Mouse (Mus musculus): ENCODE results near the gene Ppp1ca.

Gene Ppp1ca

GRCm38 (mm10) chr19:4232186-4232572 is 40.3 kb downstream of the Ppp1ca start:
- Histone ChIP-seq H3K4me1 (replicated peaks; ENCODE audit: low read depth, low read length) (peaks cover 57% of the 10 kb centered on the region), H3K36me3 (ENCODE audit: insufficient read depth, low read length) (no peaks in the 10 kb centered on the region), H3K4me3 (replicated peaks; ENCODE audit: low read length) (peak overlapping the region; percentile 80), H3K9me3 (ENCODE audit: low read length) (no peaks in the 10 kb centered on the region), H3K27me3 (ENCODE audit: insufficient read depth, low read length) (0 out of 2 replicates have a peak, but pooled peaks cover 10% of the 10 kb centered on the region)
- TF ChIP-seq CTCF (conservative IDR thresholded peaks at IDR 0.05; ENCODE audit: low read length) (no peak), NANOG (IDR thresholded peaks at IDR 0.05; ENCODE audit: borderline replicate concordance, low read length) (no peak), POU5F1 (IDR thresholded peaks at IDR 0.05; ENCODE audit: borderline replicate concordance, low read length) (no peak)

GRCm38 (mm10) chr19:4232651-4233050 is 40.8 kb downstream of the Ppp1ca start:
- H3K9me3 ChIP-seq (ENCODE audit: low read length): no peaks in the 10 kb centered on the region
- H3K36me3 ChIP-seq (ENCODE audit: insufficient read depth, low read length): no peaks in the 10 kb centered on the region
- peak overlapping the region; percentile 80; the same call in 1 of the 2 replicates for H3K4me3 ChIP-seq (replicated peaks; ENCODE audit: low read length)
- no peak for TF ChIP-seq CTCF (conservative IDR thresholded peaks at IDR 0.05; ENCODE audit: low read length)
- no peak for TF ChIP-seq NANOG (IDR thresholded peaks at IDR 0.05; ENCODE audit: borderline replicate concordance, low read length)
- TF ChIP-seq POU5F1 (IDR thresholded peaks at IDR 0.05; ENCODE audit: borderline replicate concordance, low read length): no peak
- 0 out of 2 replicates have a peak, but pooled peaks cover 10% of the 10 kb centered on the region for H3K27me3 ChIP-seq (ENCODE audit: insufficient read depth, low read length)
- H3K4me1 ChIP-seq (replicated peaks; ENCODE audit: low read depth, low read length): peaks cover 53% of the 10 kb centered on the region

- TF ChIP-seq CTCF (conservative IDR thresholded peaks at IDR 0.05; ENCODE audit: low read length) (no peak), POU5F1 (IDR thresholded peaks at IDR 0.05; ENCODE audit: borderline replicate concordance, low read length) (no peak), NANOG (IDR thresholded peaks at IDR 0.05; ENCODE audit: borderline replicate concordance, low read length) (no peak)
- H3K27me3 ChIP-seq (ENCODE audit: insufficient read depth, low read length): peaks cover 5% of the 10 kb centered on the region; the same call in 1 of the 2 replicates
- H3K9me3 ChIP-seq (ENCODE audit: low read length): no peaks in the 10 kb centered on the region
- H3K36me3 ChIP-seq (ENCODE audit: insufficient read depth, low read length): no peaks in the 10 kb centered on the region
- H3K4me3 ChIP-seq (replicated peaks; ENCODE audit: low read length): no peak overlapping the region
- peaks cover 34% of the 10 kb centered on the region for H3K4me1 ChIP-seq (replicated peaks; ENCODE audit: low read depth, low read length)
Observed at GRCm38 (mm10) chr19:4234548-4234947, 42.7 kb downstream of the Ppp1ca start.

- Histone ChIP-seq H3K36me3 (ENCODE audit: insufficient read depth, low read length) (no peaks in the 10 kb centered on the region), H3K4me3 (replicated peaks; ENCODE audit: low read length) (no peak overlapping the region), H3K4me1 (replicated peaks; ENCODE audit: low read depth, low read length) (peaks cover 7% of the 10 kb centered on the region; the same call in 1 of the 2 replicates), H3K27me3 (ENCODE audit: insufficient read depth, low read length) (peaks cover 2% of the 10 kb centered on the region; the same call in 1 of the 2 replicates), H3K9me3 (ENCODE audit: low read length) (no peaks in the 10 kb centered on the region)
- TF ChIP-seq POU5F1 (IDR thresholded peaks at IDR 0.05; ENCODE audit: borderline replicate concordance, low read length): no peak
- TF ChIP-seq CTCF (conservative IDR thresholded peaks at IDR 0.05; ENCODE audit: low read length): no peak
- no peak for TF ChIP-seq NANOG (IDR thresholded peaks at IDR 0.05; ENCODE audit: borderline replicate concordance, low read length)
Observed at GRCm38 (mm10) chr19:4240247-4240668, 48.4 kb downstream of the Ppp1ca start.

- Histone ChIP-seq H3K4me3 (replicated peaks; ENCODE audit: low read length) (no peak overlapping the region), H3K36me3 (ENCODE audit: insufficient read depth, low read length) (no peaks in the 10 kb centered on the region), H3K4me1 (replicated peaks; ENCODE audit: low read depth, low read length) (no peaks in the 10 kb centered on the region; the same call in 1 of the 2 replicates), H3K27me3 (ENCODE audit: insufficient read depth, low read length) (peaks cover 2% of the 10 kb centered on the region; the same call in 1 of the 2 replicates), H3K9me3 (ENCODE audit: low read length) (no peaks in the 10 kb centered on the region)
- no peak for TF ChIP-seq NANOG (IDR thresholded peaks at IDR 0.05; ENCODE audit: borderline replicate concordance, low read length)
- TF ChIP-seq CTCF (conservative IDR thresholded peaks at IDR 0.05; ENCODE audit: low read length): no peak
- TF ChIP-seq POU5F1 (IDR thresholded peaks at IDR 0.05; ENCODE audit: borderline replicate concordance, low read length): no peak
Observed at GRCm38 (mm10) chr19:4242416-4242815, 50.6 kb downstream of the Ppp1ca start.

GRCm38 (mm10) chr19:4244775-4245174 is 52.9 kb downstream of the Ppp1ca start:
- no peak for TF ChIP-seq CTCF (conservative IDR thresholded peaks at IDR 0.05; ENCODE audit: low read length)
- Histone ChIP-seq H3K27me3 (ENCODE audit: insufficient read depth, low read length) (no peaks in the 10 kb centered on the region), H3K4me1 (replicated peaks; ENCODE audit: low read depth, low read length) (no peaks in the 10 kb centered on the region; the same call in 1 of the 2 replicates), H3K9me3 (ENCODE audit: low read length) (no peaks in the 10 kb centered on the region), H3K36me3 (ENCODE audit: insufficient read depth, low read length) (no peaks in the 10 kb centered on the region), H3K4me3 (replicated peaks; ENCODE audit: low read length) (no peak overlapping the region)
